Mouse (Mus musculus) ES-E14 (cell line): ENCODE results near the gene Spint5. TPM values are rescaled to one million over a fixed set of nuclear protein-coding genes. Genes with fewer than 3 reads are reported as not detected.
A peak's percentile ranks its signal among the peaks of the same experiment; 100 is the strongest.

Source experiments
- DNase-seq: peaks from one replicate; pipeline ENCODE4 v3.0.0-alpha.2; 2013; ENCODE audit warnings: low read depth, low spot score
- H3K27ac ChIP-seq: 2 replicates; pipeline ENCODE4 v1.5.1; 2012; ENCODE audit warnings: low read depth, mild to moderate bottlenecking, low read length, moderate library complexity, mixed read lengths; ENCODE audit not compliant: poor library complexity, insufficient read depth, severe bottlenecking
- H3K36me3 ChIP-seq: 2 replicates; pipeline ENCODE4 v1.6.1; 2012; ENCODE audit warnings: mild to moderate bottlenecking, low read length, moderate library complexity, mixed read lengths; ENCODE audit not compliant: control insufficient read depth, poor library complexity, insufficient read depth, severe bottlenecking
- H3K4me1 ChIP-seq, 2 experiments: fragments of 150-350 bp in 1 of 2; sonication (generic) in 1 of 2; 2 replicates each; pipeline ENCODE4 v1.6.1; 2012; ENCODE audit warnings: low read length in 2 of 2, mild to moderate bottlenecking in 1 of 2, mixed read lengths in 1 of 2; ENCODE audit not compliant: control insufficient read depth in 2 of 2, insufficient read depth in 2 of 2, poor library complexity in 1 of 2
- H3K4me3 ChIP-seq, 2 experiments: fragments of 150-350 bp in 1 of 2; sonication (generic) in 1 of 2; 2 replicates each; pipeline ENCODE4 v1.5.1; 2012; ENCODE audit warnings: low read length in 2 of 2, low read depth in 1 of 2, mild to moderate bottlenecking in 1 of 2, mixed read lengths in 1 of 2; ENCODE audit not compliant: insufficient read depth in 1 of 2, poor library complexity in 1 of 2, severe bottlenecking in 1 of 2
- H3K9ac ChIP-seq: 2 replicates; pipeline ENCODE4 v1.6.1; 2012; ENCODE audit warnings: low read depth, mild to moderate bottlenecking, low read length, mixed read lengths; ENCODE audit not compliant: poor library complexity, insufficient read depth, severe bottlenecking
- H3K9me3 ChIP-seq: fragments of 150-350 bp; sonication (generic); 2 replicates; pipeline ENCODE4 v1.6.1; 2012; ENCODE audit warnings: low read depth, mild to moderate bottlenecking, low read length; ENCODE audit not compliant: control insufficient read depth, insufficient read depth
- CHD2 ChIP-seq: IDR thresholded peaks from 2 replicates; pipeline ENCODE4 v1.6.1; 2014; ENCODE audit warnings: mild to moderate bottlenecking, low read depth, low read length, inconsistent platforms
- HCFC1 ChIP-seq: IDR thresholded peaks from 2 replicates; pipeline ENCODE4 v1.6.1; 2012; ENCODE audit warnings: low read length, inconsistent platforms, borderline replicate concordance; ENCODE audit not compliant: insufficient read depth
- MAFK ChIP-seq: IDR thresholded peaks from 2 replicates; pipeline ENCODE4 v1.6.1; 2014; ENCODE audit warnings: mild to moderate bottlenecking, low read depth, low read length, inconsistent platforms; ENCODE audit not compliant: insufficient read depth
- ZC3H11A ChIP-seq: IDR thresholded peaks from 2 replicates; pipeline ENCODE4 v1.6.1; 2012; ENCODE audit warnings: low read depth, mild to moderate bottlenecking, inconsistent platforms, low read length, borderline replicate concordance
- ZNF384 ChIP-seq: IDR thresholded peaks from 2 replicates; pipeline ENCODE4 v1.6.1; 2012; ENCODE audit warnings: low read depth, low read length, inconsistent platforms
- in situ Hi-C, 2 experiments: fragments of 600-800 bp; cut with MboI; formaldehyde crosslinking; loops; one replicate each; pipeline ENCODE4 v1.15.1; 2025; ENCODE audit warnings: low sequenced_read_pairs in 2 of 2, inconsistent platforms in 1 of 2; ENCODE audit not compliant: unreplicated experiment in 2 of 2
- total RNA-seq: library from RNA; depleted of rRNA; stranded (reverse); fragments of 300-350 nt; gene quantifications from 2 replicates; pipeline ENCODE4 v1.2.3, GENCODE M21; 2012

The Spint5 gene
- total RNA-seq, 1 experiment = 6.6 TPM

GRCm38 (mm10) chr2:164758692-164759091, 43.6 kb downstream of the Spint5 start:
- DNase-seq = no peak
- Histone ChIP-seq H3K9me3 (no peaks in the 10 kb centered on the region), H3K9ac (no peak overlapping the region), H3K4me3 (no peak overlapping the region), H3K4me1 (peaks cover 2 to 3% of the 10 kb centered on the region in 2 experiments; a peak in 1 of 4 replicates), H3K36me3 (peaks cover 72% of the 10 kb centered on the region), H3K27ac (no peak overlapping the region)
- in situ Hi-C loops = no loop called here
- TF ChIP-seq ZNF384 (no peak), HCFC1 (no peak)

GRCm38 (mm10) chr2:164760059-164760833, 45.1 kb downstream of the Spint5 start:
- DNase-seq = no peak
- no peaks in the 10 kb centered on the region for H3K9me3 ChIP-seq
- TF ChIP-seq MAFK (no peak), HCFC1 (no peak), ZNF384 (no peak), ZC3H11A (no peak)
- in situ Hi-C loops = no loop called here
- no peak overlapping the region for H3K27ac ChIP-seq
- no peak overlapping the region for H3K9ac ChIP-seq
- H3K4me1 ChIP-seq = peaks cover 2 to 3% of the 10 kb centered on the region in 2 experiments; a peak in 1 of 4 replicates
- no peak overlapping the region for H3K4me3 ChIP-seq
- H3K36me3 ChIP-seq = peaks cover 69% of the 10 kb centered on the region

GRCm38 (mm10) chr2:164761502-164761901, 46.4 kb downstream of the Spint5 start:
- peaks cover 2 to 3% of the 10 kb centered on the region in 2 experiments; a peak in 1 of 4 replicates for H3K4me1 ChIP-seq
- H3K9ac ChIP-seq = no peak overlapping the region
- no peak overlapping the region for H3K4me3 ChIP-seq
- H3K36me3 ChIP-seq = peaks cover 72% of the 10 kb centered on the region
- peak overlapping the region; percentile 30 for H3K27ac ChIP-seq
- no peaks in the 10 kb centered on the region for H3K9me3 ChIP-seq
- no peak for DNase-seq
- in situ Hi-C loops = no loop called here
- no peak for TF ChIP-seq ZC3H11A
- TF ChIP-seq MAFK = no peak
- TF ChIP-seq ZNF384 = no peak
- TF ChIP-seq CHD2 = no peak
- no peak for TF ChIP-seq HCFC1

GRCm38 (mm10) chr2:164761971-164762370, 46.9 kb downstream of the Spint5 start:
- no peak overlapping the region for H3K4me3 ChIP-seq
- in situ Hi-C loops = no loop called here
- H3K27ac ChIP-seq = peak overlapping the region; percentile 30
- H3K4me1 ChIP-seq = peaks cover 2 to 3% of the 10 kb centered on the region in 2 experiments; a peak in 1 of 4 replicates
- DNase-seq = no peak
- TF ChIP-seq ZC3H11A = no peak
- no peak for TF ChIP-seq MAFK
- TF ChIP-seq HCFC1 = no peak
- TF ChIP-seq CHD2 = no peak
- TF ChIP-seq ZNF384 = no peak
- peaks cover 70% of the 10 kb centered on the region for H3K36me3 ChIP-seq
- H3K9ac ChIP-seq = no peak overlapping the region
- H3K9me3 ChIP-seq = no peaks in the 10 kb centered on the region
